Mouse (Mus musculus): ENCODE results near the gene Olfr714.
"Not testable (repeated sequence)": the region's sequence is repeated elsewhere in the genome, so short reads cannot be mapped to it uniquely, and the experiment has no call there.

The Olfr714 gene

DNA sequence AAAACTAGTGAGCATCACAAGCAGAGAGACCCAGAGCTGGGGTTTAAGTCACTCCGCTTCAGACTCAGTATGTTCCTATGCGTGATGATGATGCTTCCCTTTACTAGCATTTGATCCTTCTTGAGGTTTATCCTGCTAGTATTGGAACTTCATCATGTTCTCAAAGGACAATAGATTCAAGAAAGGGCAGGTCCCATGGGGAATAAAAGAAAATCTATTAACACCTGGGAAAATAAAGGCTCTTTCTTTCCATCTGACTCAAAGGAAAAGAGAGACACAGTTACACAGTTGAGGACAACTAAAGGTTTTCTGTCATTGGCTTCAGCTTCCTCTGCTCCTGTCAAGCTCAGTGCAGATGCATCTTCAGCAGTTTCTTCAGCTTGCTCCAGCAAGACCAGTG lies at the start of gene Olfr714:
TSS of gene Olfr714 (plus strand) at position 301 of the 400 bp plus-strand sequence.
- DNase-seq: no peak

GRCm38 (mm10) chr7:107030874-107031273 lies 39.9 kb upstream of the Olfr714 start, which contains the start of gene Olfr713:
Gene Olfr713, plus strand, starts transcription at chr7:107031174.
- no peak for DNase-seq

- no peak for DNase-seq
Measured at GRCm38 (mm10) chr7:107039934-107040563, 30.7 kb upstream of the Olfr714 start.

DNA sequence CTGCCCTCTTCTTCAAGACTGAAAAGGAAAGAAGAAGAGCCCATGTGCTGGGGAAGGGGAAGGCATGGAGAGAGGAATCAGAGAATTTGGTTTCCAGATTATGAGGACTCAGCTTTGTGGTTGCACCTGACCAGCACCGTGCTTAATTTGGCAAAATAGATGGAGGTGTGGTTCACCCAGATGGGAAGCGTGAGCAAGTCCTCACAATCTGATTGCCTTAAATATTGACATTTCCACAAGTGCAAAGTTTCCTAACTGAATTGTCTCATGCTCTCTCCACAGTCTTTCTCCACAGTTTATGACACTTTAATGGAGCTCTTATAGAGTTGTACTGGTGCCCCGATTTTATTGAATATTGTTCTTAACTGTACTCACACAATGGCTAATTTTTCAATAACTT lies 27.6 kb upstream of the Olfr714 start:
- DNase-seq: no peak

- DNase-seq: no peak
Measured at GRCm38 (mm10) chr7:107044407-107044806, 26.4 kb upstream of the Olfr714 start.

DNA sequence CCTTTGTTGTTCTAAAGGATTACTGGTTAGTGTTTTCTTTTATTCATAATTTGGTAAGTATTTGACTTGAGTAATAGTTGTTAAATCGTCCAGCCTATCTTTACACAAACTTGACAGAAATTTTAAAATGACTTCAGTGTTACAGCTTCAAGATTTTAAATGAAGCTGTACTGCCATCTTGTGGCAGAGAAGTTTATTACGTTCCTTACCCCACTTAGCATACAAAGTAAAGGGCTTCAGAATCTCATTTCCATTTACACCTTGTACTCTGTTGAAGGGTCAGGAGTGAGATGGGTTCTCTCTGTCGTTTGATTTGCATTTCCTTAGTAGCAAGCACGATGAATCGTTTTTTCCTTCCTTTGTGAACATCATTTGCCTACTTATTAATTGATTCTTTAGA lies 24.9 kb upstream of the Olfr714 start:
- peak; percentile 56 to 63 for DNase-seq

DNA sequence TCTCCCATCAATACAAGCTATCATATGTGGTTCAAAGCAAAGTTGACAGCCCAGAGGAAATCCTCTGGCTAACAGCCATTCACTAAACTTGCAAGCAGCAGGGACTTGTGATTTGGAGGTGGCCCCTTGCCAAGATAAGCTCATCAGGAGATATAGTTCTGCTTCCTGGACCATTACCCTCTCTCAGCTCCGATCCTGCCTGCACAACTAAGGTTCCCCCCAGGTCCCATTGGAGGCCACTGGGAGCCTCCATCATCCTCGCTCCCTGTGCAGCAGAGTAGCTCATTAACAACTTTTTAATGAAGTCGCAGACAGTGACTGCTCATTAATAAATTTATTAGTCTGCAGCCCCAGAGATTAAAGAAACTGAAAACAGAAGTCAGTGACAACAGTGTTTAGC lies 23.2 kb upstream of the Olfr714 start:
- DNase-seq: no peak

DNA sequence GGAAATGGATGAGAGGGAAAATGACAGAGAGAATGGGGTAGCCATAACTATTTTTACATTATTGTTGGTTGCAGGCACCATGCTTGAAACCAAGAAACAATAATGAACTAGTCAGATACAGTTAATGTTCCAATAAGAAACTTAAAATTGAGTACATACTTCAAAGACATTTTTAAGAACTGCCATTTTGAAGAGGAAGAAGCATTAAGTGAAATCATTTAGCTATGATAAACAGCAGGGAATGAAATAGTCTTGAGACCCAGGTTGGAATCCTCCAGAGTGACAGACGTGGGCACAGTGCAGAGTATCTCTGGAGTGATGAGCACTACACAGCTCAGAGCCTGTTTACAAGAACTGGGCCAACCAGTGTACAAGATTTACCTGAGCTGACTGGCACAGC lies 22.1 kb downstream of the Olfr714 start, which contains the start of gene Olfr17:
TSS of gene Olfr17 (plus strand) at position 301 of the 400 bp plus-strand sequence.
- DNase-seq: no peak

DNA sequence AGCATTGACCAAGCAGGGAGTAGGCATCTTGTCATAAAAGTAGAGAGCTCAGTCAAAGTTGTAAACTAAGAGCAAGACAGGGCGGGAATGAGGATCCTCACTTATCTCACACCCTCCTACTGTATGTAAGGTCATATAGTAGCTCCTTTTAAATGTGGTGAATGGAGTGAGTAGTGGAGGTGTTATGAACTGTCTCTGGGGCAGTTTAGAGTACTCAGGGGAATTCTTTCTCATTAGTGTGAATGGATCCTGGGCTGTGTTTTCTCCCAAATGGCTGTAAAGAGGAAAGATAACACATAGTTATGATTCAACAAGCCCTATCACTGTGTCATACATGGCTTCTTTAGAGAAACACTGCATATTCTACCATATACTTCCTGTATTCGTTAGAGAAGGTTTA lies 39.5 kb downstream of the Olfr714 start, which contains the start of gene Olfr715b:
TSS of gene Olfr715b (minus strand) at position 101 of the 400 bp plus-strand sequence.
- DNase-seq: not testable (repeated sequence)
